Mouse (Mus musculus): Measurements from ENCODE around the gene Cenpl. TPM values are rescaled to one million over a fixed set of nuclear protein-coding genes. Genes with fewer than 3 reads are reported as not detected.

Cenpl gene
- polyA plus RNA-seq, 1 experiment = 1.3 TPM

DNA sequence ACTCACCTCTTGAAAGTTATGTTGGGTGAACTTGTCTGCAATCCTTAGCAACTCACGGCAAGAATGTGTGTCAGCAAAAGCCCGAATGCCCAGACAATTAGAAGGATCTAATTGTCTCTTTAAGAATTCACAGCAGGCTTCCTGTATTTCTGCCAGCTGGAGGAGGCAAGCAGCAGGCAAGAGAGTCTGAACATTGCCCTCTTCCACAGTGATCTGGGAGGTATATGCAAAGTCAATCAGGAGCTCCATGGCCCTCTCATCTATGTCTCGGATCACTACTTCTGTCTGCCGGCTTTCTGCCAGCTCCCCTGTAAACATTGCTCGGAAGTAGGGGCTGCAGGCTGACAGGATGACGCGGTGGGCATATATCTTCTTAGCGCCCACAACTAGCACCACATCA, 38.7 kb downstream of the Cenpl start:
- no peak overlapping the region for H3K27ac ChIP-seq (replicated peaks; ENCODE audit: low read depth, low read length)
- H3K4me3 ChIP-seq (ENCODE audit: insufficient read depth, low read depth, low read length) = no peak overlapping the region
- H3K4me1 ChIP-seq (ENCODE audit: control insufficient read depth, insufficient read depth, insufficient read length, low read length) = no peaks in the 10 kb centered on the region

DNA sequence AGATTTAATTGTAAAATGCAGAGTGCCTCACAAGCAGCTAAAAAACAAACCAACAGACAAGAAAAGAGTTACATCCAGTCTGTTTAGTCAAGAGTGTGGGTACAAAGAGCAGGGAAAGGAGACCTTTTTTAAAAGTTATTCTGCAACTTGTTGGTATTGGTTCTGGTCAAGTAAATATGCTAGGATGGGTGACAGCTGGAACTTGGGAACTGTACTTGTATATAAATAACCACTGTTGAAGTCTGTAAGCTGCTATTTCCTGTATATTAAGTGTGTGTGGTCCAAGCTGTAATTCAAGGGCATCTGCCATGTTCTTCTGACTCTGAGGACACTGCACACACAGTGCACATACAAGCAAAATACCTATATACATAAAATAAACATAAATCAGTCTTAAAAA, 44.1 kb downstream of the Cenpl start:
- Histone ChIP-seq H3K27ac (replicated peaks; ENCODE audit: low read depth, low read length) (no peak overlapping the region), H3K4me3 (ENCODE audit: insufficient read depth, low read depth, low read length) (no peak overlapping the region), H3K4me1 (ENCODE audit: control insufficient read depth, insufficient read depth, insufficient read length, low read length) (peaks cover 3% of the 10 kb centered on the region; the same call in 1 of the 2 replicates)

DNA sequence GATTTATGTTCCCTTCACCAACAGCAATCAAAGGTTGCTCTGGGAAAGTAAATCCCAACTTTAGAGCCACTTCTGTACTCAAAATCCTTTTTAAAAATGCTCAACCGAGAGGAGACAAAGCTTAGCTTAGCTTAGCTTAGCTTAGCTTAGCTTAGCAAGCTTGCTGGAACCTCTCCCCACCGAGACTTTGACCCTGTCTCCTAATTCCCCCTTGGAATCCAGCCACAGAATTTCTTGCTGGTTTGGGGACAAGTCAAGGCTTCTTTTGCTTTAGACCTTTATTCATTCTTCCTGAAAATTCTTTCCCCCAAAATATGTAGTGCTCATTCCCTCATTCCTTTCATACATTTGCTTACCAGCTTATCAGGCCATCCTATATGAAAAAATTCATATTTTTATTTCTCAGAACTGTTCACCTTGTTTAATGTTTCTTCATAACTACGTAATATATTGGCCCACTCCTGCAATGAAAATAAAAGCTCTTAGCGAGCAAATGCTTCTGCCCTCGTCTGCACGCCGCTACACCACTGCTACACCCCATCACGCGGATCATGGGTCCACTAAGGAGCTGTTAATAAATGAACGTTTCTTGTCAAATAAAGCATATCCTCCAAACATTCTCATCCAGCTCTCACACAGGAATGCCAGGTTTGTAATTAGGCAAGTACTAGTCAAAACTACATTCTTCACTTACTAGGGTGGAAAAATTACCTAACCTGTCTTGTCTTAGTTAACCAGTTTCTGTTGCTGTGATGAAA, 52.3 kb downstream of the Cenpl start:
- Histone ChIP-seq H3K27ac (replicated peaks; ENCODE audit: low read depth, low read length) (no peak overlapping the region), H3K4me1 (ENCODE audit: control insufficient read depth, insufficient read depth, insufficient read length, low read length) (no peaks in the 10 kb centered on the region; the same call in 1 of the 2 replicates), H3K4me3 (ENCODE audit: insufficient read depth, low read depth, low read length) (no peak overlapping the region)

DNA sequence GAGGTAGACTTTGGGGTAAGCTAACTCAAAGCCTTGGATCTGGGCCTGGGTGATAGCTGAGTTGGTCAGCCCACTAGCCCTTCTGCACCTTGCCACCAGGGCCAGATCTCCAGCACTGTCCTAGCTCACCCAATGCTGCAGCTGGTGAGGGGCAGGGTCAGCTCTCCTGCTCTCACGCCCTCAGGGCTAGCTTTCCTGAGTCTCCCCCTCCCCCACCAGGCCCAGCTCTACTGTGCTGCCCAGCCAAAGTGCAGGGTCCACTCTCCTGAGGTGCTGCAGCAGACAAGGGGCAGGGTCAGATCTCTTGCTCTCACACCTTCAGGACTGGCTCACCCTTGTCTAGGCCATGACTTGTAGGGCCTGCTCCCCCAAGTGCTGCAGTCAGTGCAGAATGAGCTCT, 55.9 kb downstream of the Cenpl start:
- Histone ChIP-seq H3K27ac (replicated peaks; ENCODE audit: low read depth, low read length) (no peak overlapping the region), H3K4me1 (ENCODE audit: control insufficient read depth, insufficient read depth, insufficient read length, low read length) (peaks cover 2% of the 10 kb centered on the region), H3K4me3 (ENCODE audit: insufficient read depth, low read depth, low read length) (no peak overlapping the region)

DNA sequence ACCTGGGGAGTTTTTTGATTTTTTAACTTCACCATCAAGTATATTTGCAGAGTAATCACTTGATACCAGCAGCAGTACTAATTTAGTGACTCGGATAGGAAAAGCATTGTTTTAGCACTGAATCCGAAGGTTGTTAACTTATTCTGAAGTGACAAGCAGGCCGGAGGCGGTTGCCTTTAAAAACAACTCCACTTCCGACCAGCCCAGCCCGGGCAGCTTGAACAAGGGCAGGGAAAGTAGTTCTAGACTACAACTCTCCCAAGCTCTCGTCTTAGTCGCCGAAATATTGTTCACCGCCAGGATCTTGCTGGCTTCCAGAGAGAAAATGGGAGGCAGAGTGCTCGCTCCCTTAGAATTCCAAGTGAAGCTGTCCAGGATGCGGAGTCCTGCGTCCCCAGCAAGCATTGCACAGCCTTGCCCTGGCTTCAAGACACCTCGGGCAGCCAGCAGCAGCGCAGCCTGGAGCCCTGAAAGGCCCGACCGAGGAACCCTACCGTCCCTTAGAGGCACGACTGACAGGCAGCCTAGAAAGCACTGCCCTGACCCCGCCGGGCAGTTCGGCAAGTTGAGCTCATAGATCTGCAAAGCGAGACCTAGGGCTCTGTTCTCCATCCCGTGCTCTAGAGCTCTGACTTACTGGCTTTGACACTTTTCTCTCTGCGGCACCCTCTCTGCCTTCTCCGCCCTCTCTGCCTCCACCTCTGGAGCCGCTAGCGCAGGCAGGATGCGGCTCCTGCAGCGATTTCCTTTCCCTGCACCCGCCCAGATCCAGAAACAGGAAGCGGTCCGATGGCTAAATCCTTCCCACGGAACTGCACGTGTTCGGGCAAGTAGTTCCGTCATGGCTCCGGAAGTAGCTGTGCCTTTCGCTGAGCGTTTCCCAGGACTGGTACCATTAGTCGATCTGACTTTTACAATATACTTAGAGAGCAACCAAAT, 60.5 kb downstream of the Cenpl start, which contains the start of gene Klhl20:
TSS of gene Klhl20 (minus strand) at position 786 of the 939 bp plus-strand sequence.
- H3K4me3 ChIP-seq (ENCODE audit: insufficient read depth, low read depth, low read length) = peak within 1 kb of the TSS; percentile 99
- H3K4me1 ChIP-seq (ENCODE audit: control insufficient read depth, insufficient read depth, insufficient read length, low read length) = peaks cover 2% of the 10 kb centered on the region
- peak within 1 kb of the TSS; percentile 87 for H3K27ac ChIP-seq (replicated peaks; ENCODE audit: low read depth, low read length)

Other genes starting within 250 kb of the Cenpl start
- 13.5 and 13.6 TPM in 2 replicates for gene Rc3h1, start 164.3 kb upstream of the Cenpl start, polyA plus RNA-seq (2012; ENCODE audit: insufficient read depth, insufficient read length, missing spikeins)
- 3.2 TPM in 1 of 2 replicates, not detected in the other for gene Serpinc1, start 92.1 kb upstream of the Cenpl start, polyA plus RNA-seq (2012; ENCODE audit: insufficient read depth, insufficient read length, missing spikeins)
- gene Zbtb37, start 35.9 kb upstream of the Cenpl start, polyA plus RNA-seq (2012; ENCODE audit: insufficient read depth, insufficient read length, missing spikeins) = 1.9 and 2.6 TPM in 2 replicates
- gene Dars2, start 55 bp upstream of the Cenpl start, polyA plus RNA-seq (2012; ENCODE audit: insufficient read depth, insufficient read length, missing spikeins) = 27.5 and 31.3 TPM in 2 replicates
- 6.7 and 7.8 TPM in 2 replicates for gene Klhl20, start 60.8 kb downstream of the Cenpl start, polyA plus RNA-seq (2012; ENCODE audit: insufficient read depth, insufficient read length, missing spikeins)
- gene Ankrd45, start 72.0 kb downstream of the Cenpl start, polyA plus RNA-seq (2012; ENCODE audit: insufficient read depth, insufficient read length, missing spikeins) = not detected in 2 replicates
- not detected in 2 replicates for gene Tex50, start 88.6 kb downstream of the Cenpl start, polyA plus RNA-seq (2012; ENCODE audit: insufficient read depth, insufficient read length, missing spikeins)
- gene Prdx6, start 180.5 kb downstream of the Cenpl start, polyA plus RNA-seq (2012; ENCODE audit: insufficient read depth, insufficient read length, missing spikeins) = 268 and 347 TPM in 2 replicates

Data from brown adipose tissue, adult 24 weeks (tissue).